Mouse (Mus musculus) liver (tissue): ENCODE data around the gene Olfr111.
"Not testable (repeated sequence)": the region's sequence is repeated elsewhere in the genome, so short reads cannot be mapped to it uniquely, and the experiment has no call there.

ENCODE experiments used
- DNase-seq: peaks from one replicate; pipeline ENCODE4 v3.0.0-alpha.2; 2020; ENCODE audit warnings: mixed read lengths

The Olfr111 gene

GRCm38 (mm10) chr17:37507730-37508129 is at the start of gene Olfr111:
Olfr111 (plus strand) TSS chr17:37508030.
- no peak for DNase-seq

GRCm38 (mm10) chr17:37458616-37459015 is 49.2 kb upstream of the Olfr111 start, which contains the start of gene Olfr109:
Olfr109 (plus strand) TSS chr17:37458916.
- DNase-seq, result no peak

GRCm38 (mm10) chr17:37483452-37483851 is 24.4 kb upstream of the Olfr111 start, which contains the start of gene H2-M2:
H2-M2 (minus strand) TSS chr17:37483552.
- no peak for DNase-seq

- no peak for DNase-seq
These were observed 15.8 kb upstream of the Olfr111 start, which contains the start of gene Olfr110 for GRCm38 (mm10) chr17:37491930-37492518. Olfr110 (plus strand) TSS chr17:37492468.

- DNase-seq, result not testable (repeated sequence)
These were observed 16.8 kb downstream of the Olfr111 start for GRCm38 (mm10) chr17:37524612-37525011.

DNA sequence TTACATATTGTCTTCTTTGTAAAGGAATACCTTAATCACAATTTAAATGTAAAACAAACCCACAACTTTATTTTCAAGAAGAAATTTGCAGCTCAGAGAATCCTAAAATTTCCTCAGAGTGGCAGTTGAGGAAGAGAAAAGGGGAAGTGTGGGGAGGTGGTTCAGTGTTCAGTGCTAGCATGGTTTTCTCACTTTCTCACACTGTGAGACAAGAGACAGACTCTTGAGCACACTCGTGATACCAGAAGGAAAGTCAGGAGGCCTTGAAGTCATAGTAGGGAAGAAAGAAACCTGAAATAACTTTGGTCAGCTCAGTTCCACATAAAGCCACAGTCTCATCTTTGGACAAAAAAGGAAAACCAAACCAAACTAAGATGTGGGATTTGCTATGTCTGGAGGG is 17.6 kb downstream of the Olfr111 start:
- DNase-seq, result not testable (repeated sequence)

GRCm38 (mm10) chr17:37535173-37535572 is 27.3 kb downstream of the Olfr111 start:
- DNase-seq, result no peak

DNA sequence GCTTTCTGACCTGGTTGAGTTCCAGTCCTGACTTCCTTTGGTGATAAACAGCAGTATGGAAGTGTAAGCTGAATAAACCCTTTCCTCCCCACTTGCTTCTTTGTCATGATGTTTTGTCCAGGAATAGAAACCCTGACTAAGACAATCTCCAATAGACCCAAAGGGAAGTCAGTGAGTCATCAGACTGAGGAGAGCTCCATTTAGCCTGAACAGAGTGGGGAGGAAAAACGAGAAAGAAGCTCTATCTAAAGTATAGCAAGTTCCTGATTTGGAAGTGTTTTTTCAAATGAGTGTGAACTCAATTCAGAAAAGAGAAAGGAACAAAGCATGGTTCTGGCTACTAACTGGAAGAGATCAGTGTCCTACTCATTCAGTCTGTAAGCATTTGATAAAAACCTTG is 30.6 kb downstream of the Olfr111 start:
- not testable (repeated sequence) for DNase-seq

- DNase-seq, result no peak
These were observed 33.8 kb downstream of the Olfr111 start for GRCm38 (mm10) chr17:37541454-37542119.

DNA sequence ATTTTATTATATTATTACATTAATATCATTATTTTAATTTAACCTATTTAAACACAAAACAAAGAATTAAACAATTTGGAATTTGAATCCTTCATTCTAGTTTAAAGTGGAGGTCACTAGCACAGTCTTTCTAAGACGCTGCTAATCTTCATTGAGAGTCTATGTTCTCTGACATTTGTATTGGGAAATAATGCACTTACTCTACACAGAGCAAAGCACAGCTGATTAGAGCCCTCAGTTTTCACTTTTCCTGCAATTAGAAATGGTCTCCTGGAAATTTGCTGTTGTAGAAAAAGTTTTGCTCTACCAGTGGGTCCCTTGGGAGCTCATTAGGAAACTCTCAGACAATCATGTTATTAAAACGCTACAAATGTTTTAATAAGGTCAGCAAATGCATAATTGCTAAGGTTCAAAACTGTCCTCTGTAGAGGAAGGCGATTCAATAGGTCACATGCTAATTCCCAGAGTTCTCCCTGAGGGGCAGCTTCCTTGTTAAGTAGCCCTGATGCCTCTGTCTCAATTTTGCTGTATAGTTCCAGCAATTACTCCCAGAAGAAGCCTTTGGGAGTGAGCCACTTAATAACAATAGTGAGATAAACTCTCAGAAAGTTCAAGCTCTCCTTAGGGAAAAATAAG is 36.1 kb downstream of the Olfr111 start:
- DNase-seq, result no peak

- no peak for DNase-seq
These were observed 51.2 kb downstream of the Olfr111 start for GRCm38 (mm10) chr17:37558913-37559615.

DNA sequence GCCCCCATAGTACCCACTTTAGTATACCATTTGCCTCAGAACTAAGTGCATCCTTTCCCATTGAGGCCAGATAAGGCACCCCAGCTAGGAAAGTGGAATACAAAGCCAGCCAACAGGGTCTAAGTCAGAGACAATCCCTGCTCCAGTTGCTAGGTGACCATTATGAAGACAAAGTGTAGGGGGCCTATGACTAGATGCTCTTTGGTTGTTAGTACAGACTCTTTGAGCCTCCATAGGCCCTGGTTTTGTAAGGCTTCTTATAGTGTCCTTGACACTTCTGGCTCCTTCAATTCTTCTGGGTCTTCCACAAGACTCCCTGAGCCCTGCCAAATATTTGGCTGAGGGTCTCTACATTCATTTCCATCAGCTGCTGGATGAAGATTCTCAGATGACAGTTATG is 61.5 kb downstream of the Olfr111 start, which contains the start of gene Olfr112:
Olfr112 (minus strand) TSS at position 101 of the 400 bp plus-strand sequence.
- no peak for DNase-seq

DNA sequence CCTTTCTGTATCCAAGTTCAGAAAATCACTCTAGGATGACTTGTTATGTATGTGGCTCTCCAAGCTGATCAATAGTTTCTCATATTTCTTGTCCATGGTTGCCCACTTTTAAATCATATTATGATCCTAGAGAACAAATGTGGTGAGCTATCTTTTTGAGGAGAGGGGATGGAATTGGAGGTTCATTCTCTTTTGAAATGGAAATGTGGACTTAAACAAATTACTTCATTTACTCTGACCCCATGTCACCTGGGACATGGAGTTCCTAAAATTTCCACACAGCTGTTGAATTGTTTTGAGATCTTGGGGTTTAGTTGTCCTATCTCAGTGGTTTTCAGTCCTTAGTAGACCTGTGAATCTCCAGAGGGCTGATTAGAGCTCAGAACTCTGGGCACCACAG is 69.7 kb downstream of the Olfr111 start, which contains the start of gene Olfr113:
Olfr113 (minus strand) TSS at position 101 of the 400 bp plus-strand sequence.
- DNase-seq, result no peak
